Mouse (Mus musculus) lung, adult 18-20 months (tissue): ENCODE data around the gene Magi3.

ENCODE experiments used
- DNase-seq, 2 experiments: peaks; one replicate each; pipeline ENCODE4 v3.0.0; 2022; ENCODE audit warnings: mixed read lengths in 2 of 2

The Magi3 gene

DNA sequence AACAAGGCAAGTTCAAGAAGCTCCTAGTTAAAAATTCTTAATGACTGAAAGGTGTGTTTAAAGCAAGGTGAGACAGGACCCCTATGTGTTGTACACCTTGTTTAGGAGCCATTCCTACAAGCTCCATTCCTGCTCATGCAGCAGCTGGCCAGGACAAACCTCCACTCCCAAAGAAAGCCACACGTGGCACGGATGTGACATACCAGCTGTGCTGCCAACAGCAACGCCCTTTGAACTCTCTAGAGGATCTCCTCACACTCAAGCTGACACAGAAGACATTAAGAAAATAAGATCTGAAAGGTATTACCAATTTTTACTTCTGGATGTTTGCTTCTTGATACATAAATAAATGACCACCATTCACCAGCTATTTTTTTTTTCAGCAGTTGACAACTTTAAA, 193.2 kb downstream of the Magi3 start:
- DNase-seq: no peak

GRCm38 (mm10) chr3:104020101-104020500, 200.1 kb downstream of the Magi3 start:
- no peak for DNase-seq

DNA sequence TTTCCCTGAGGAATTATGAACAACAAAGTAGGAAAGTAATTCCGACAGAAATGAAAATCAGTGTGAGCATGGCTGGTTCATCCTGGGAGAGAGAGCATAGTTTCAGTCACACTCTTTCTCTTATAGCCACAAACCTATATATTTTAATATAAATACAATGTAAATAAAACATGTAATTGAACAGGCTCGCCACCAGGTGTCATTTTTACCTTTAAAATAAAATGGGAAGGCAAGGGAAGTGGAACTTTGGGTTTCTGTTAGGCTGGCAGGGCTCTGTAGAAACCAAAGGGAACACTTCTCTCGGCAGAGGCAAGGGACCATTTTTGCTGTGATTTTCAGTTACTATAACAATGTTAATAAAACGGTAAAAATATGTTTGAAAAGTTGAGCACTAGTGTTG, 200.7 kb downstream of the Magi3 start:
- no peak for DNase-seq

GRCm38 (mm10) chr3:104017931-104018330, 202.2 kb downstream of the Magi3 start:
- DNase-seq: no peak

DNA sequence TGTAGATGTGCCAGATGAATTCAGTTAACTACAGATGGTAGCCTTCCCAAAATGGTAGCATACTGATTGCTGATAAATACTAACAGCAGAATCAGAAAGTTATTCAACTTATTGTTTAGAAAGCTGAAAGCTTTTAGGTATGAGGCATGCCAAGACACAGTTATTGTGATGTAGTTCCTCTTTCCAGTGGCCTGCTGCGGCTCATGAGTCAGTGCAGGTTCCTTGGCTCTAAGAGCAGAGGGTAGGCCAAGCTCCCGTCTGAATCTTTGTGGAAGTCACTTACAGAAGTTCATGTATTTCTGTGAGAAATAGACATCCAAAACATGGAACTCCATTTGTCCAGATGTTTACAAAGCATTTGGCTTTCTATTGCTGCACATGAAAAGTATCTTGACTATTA, 208.2 kb downstream of the Magi3 start:
- DNase-seq: no peak

GRCm38 (mm10) chr3:104009924-104010662, 210.1 kb downstream of the Magi3 start:
- no peak for DNase-seq

DNA sequence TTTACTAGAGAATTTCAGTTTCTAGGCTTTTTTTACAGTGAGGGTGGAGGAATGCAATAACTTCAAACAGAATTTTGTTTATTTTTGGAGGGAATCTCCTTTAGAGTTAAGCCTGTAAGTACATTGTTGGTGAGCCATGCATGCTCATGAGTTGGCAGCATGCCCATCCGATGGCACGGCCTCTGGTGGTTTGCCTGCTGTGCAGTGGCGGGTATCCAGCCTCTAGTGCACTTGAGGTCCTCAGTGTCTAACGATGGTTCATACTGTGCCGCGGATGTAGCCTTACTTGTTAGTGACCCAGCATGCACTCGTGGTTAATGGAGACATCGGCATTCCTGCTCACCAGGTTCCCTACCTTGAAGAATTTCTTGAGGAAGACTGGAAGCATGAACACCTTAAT, 212.7 kb downstream of the Magi3 start:
- DNase-seq: peak; percentile 37 to 46

- no peak for DNase-seq
These were observed 213.2 kb downstream of the Magi3 start for GRCm38 (mm10) chr3:104006896-104007466.

DNA sequence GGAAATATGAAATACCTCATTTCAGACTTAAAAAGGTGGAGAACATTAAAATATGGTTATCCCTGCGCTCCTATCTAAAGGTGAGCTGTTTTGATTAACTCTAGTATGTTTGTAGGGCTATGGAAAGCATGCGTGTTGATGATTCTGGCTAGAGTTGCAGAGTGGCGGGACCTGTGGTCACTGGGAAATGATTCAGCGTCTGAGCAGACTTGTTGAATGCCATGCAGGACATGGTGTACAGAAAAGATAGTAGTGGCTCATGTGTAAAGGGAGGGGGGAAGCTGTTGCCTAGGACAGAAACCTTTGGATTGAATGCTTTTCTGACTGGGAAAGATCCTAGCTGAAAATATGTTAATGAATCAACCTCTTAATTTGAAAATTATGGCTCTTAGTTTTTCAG, 221.4 kb downstream of the Magi3 start:
- no peak for DNase-seq

- no peak for DNase-seq
These were observed 228.9 kb downstream of the Magi3 start for GRCm38 (mm10) chr3:103991271-103991670.

- DNase-seq: no peak
These were observed 230.8 kb downstream of the Magi3 start for GRCm38 (mm10) chr3:103989352-103989751.

DNA sequence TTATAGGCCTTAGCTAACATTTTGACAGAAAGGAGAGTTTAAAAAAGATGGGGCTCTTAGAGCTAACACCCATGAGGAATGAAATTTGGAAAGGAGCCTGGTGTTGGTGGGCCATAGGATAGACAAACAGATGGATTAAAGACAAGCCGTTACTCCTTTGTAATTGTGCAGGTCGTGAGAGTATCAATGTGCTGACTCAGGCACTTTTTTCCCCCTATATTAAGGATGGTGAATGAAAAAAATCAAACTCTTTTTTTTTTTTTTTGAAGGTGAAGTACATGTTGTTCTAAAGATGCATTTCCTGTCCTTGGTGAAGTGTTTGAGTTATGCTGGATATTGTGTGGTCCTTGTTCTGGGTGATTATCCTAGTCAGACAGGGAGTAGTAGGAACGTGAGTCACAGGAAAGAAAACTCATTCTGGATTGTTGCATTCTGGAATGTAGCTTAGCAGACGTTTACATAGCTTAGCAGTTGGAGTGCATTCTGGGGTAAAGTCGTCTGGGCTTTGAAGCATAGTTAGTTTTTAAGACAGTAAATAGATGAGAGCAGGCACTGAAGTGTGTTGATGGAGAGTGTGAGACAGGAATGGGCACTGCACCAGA, 232.2 kb downstream of the Magi3 start:
- no peak for DNase-seq

- DNase-seq: no peak
These were observed 235.0 kb downstream of the Magi3 start for GRCm38 (mm10) chr3:103985194-103985593.

DNA sequence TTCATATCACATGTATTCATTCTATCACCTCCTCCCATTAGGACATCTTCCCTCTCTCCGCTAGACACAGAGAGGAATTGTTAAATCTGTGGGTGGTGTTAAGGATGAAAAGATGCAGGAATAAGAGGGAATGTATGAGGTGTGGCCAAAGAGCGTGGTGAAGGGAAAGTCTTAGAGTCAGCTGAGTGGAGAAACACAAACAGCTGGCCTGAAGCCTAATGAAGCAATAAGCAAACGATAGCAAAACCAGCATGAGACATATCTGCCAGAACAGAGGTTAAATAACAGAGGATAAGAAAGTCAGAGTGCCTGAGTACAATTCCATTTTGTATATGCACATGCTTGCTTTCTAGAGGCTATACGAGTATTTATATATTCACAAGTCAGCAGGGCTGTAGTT, 235.6 kb downstream of the Magi3 start:
- no peak for DNase-seq

DNA sequence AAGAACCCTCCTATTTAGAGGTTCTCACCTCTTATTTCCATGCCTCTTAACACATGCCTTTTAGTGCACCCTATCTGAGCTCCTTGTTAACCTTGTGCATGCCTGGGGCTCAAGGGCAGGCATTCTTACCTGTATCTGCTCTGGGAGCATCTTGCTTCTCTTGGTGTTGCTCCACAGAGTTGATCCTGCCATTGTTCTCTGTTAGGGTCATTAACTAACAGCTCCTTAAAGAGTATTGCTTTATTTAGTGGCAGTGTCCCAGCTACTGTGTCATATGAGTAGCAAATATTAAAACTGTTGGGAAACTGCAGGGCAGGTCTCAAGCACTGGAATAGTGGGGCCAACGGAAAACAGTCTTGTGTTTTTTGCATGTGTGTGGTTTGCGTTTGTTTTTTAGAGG, 249.0 kb downstream of the Magi3 start:
- no peak for DNase-seq

DNA sequence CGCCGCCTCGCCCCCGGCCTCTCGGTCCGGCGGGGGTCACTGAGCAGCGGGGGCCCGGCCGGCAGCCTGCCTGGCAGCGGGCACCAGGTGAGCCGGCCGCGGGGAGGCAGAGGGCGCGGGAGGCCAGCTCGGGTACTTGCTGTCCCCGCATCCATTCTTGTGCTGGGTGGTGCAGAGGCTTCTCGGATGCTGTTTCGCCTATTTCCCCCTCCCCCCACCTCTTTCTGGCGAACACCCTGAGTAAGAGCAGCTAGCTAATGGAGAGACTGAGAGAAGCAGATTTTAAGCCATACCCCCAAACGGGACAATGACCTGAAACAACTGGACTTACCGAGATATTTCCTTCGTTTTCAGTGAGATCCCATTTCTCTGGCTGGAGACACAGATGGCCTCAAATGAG, 251.5 kb downstream of the Magi3 start:
- no peak for DNase-seq

DNA sequence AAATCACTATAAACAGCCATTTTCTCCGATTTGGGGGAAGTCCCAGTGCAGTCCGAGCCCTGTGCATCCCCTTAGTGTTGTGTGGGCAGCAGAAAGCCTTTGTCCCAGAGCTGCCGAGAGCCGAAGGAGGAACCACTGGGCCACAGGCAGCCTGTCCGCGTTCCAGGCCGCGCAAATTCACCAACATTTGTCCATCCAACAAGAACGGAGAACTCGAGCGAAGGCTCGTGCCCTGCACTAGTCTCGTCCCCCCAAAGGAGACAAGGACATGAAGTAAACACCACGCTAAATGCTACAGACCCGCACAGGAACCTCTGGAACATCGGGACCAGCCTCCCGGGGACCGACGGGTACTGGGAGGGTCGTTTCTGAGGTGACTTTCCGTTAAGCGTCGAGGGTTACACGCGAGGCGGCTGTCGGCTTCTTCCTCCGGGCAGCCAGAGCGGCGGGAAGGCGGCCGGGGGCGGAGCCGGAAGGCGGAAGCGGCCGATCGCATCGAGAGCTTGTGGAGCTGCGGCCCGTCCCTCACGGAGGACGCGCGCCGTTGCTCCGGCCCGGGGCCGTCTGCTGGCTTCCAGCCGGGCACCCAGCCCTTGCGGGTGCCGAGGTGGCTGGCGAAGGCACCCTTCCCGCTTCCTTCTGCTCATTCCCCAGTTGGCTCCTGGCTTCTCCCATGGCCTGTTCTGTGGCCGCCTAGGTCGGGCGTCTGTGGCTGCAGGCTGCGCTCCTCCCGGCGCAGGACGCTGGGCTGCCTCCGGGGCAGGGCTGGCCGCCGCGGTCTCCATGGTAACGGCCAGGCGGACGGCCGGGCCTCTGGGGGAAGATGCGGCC, 252.1 kb downstream of the Magi3 start, which contains the start of gene Phtf1:
Gene Phtf1, plus strand, starts transcription at position 250 of the 831 bp plus-strand sequence.
- DNase-seq: peak; percentile 83

GRCm38 (mm10) chr3:103967231-103967630, 252.9 kb downstream of the Magi3 start:
- no peak for DNase-seq
